Mouse (Mus musculus): ENCODE results near the gene Zfp663.

The Zfp663 gene

GRCm38 (mm10) chr2:165321981-165322735 lies 46.4 kb downstream of the Zfp663 start:
- intact Hi-C loops (cut with DNase I) = no loop called here

DNA sequence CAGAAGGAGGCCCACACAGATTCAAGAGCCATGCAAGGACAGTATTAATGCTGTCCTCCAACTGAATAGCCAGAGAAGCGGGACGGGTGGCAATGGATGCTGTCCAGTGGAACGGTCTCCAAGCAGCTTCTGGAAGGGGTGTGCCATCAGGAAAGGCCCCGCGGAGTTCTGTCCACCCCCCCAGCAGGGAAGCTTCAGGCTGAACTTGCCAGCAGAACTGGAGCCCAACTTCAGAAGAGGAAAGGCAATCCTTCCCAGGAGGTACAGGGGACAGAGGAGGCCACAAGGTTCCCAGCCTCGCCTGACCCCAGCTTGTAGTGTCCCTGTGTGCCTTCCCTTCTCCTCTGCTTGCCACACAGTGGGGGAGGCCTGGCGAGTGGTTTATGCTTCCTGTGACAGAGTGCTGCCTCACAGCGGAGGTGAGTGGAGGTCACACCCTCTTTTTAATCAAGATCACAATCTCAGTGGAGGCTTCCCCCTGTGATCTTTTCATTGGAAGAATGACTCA lies 47.1 kb downstream of the Zfp663 start:
- intact Hi-C loops (cut with DNase I) = no loop called here

DNA sequence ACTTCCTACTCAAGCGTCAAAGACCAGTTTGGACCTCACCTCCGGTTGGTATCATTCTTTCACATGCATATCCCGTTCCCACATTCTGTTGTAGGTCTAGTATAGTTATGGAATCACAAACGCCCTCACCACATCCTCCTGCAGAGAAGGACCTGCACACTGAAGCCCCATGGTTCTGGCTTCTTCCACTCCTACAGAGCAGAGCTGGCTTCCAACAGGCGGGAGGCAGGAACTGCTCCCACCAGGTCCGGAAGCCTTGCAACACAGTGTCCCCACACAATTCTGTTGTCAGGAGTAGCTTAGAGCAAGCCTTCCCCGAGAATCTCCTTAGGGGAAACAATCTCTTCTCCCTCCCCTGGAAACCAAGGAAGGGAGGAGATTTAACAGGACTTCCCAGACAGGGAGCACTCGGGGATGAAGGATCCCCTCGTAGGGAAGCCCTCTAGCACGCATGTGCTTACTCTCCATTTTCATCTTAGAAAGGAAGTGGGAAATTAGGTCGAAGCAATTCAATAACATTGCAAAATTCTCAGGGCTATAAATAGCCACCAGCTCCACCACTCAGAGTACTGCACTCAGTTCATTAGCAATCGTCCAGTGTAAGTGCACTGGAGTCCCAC lies 47.9 kb downstream of the Zfp663 start:
- intact Hi-C loops (cut with DNase I) = no loop called here

DNA sequence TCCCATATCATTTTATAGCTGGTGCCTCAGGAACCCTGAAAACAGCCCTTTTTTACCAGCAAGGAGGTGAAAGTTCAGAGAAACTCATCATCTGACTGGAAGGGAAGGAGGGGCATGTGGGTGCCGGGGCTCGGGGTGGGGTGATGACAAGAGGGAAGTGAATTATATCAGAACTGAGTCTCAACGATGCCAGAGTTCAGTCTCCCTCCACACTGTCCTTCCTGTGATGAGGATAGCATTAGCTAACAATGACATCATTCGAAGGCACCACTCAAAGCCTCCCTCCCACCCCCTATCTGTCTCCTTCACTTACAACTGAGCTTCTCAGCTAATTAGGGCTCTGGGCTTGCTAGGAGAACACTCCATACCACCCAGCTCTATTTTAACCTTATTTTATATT lies 49.0 kb downstream of the Zfp663 start:
- intact Hi-C loops (cut with DNase I) = no loop called here

DNA sequence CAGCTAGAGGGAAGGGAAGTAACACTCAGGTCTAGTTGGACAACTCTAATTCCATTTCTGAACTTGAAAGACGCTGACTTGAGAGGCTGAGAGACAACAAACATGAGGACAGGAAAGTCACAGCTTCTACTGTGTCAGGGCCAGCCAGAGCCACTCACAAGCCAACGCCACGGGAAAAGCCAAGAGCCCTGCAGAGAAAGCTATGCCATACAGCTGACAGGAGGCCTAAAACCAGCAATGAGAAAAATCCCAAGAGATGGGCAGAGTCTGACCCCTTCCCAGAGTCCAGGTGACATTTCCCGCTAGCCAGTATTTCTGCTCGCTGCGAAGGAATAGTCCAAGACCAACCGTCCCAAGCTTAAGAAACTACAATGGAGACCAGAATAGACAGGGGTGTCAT lies 49.6 kb downstream of the Zfp663 start:
- intact Hi-C loops (cut with DNase I) = no loop called here

- intact Hi-C loops (cut with DNase I) = no loop called here
Measured at GRCm38 (mm10) chr2:165317621-165318263, 50.8 kb downstream of the Zfp663 start.

DNA sequence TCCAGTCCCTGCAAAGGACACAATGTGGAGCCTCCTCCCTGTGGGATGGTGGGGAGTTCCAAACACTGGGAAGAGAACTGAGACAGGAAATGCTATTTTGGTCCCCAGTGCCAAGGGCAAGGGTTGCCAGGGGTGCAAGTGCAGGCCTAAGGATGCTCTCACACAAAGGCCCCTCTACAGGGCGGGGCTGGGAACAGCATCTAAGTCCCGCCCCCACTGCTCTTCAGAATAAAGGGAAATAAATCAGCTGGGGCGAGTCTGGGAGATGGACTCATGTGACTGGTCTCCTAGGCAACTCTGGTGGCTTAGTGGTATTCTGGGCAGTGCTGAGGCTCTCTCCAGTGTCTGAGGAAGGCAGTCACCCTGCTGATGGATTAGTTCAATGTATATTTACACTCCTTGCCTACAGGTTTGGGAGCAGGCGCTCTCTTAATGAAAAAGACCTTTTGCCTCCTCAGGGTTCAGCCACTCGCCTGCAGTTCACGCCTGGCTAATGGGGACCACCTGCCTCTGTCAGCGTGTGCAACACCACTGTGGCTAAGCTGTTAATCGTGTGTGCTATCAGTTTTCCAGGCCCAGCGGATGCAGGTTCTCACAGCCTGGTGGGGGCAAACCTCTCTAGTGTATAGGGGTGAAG lies 51.6 kb downstream of the Zfp663 start:
- intact Hi-C loops (cut with DNase I) = no loop called here

GRCm38 (mm10) chr2:165316204-165316603 lies 52.3 kb downstream of the Zfp663 start:
- intact Hi-C loops (cut with DNase I) = no loop called here

GRCm38 (mm10) chr2:165314197-165314596 lies 54.3 kb downstream of the Zfp663 start:
- intact Hi-C loops (cut with DNase I) = no loop called here

- intact Hi-C loops (cut with DNase I) = no loop called here
Measured at GRCm38 (mm10) chr2:165312381-165312780, 56.1 kb downstream of the Zfp663 start.

- intact Hi-C loops (cut with DNase I) = no loop called here
Measured at GRCm38 (mm10) chr2:165311577-165311976, 57.0 kb downstream of the Zfp663 start.

DNA sequence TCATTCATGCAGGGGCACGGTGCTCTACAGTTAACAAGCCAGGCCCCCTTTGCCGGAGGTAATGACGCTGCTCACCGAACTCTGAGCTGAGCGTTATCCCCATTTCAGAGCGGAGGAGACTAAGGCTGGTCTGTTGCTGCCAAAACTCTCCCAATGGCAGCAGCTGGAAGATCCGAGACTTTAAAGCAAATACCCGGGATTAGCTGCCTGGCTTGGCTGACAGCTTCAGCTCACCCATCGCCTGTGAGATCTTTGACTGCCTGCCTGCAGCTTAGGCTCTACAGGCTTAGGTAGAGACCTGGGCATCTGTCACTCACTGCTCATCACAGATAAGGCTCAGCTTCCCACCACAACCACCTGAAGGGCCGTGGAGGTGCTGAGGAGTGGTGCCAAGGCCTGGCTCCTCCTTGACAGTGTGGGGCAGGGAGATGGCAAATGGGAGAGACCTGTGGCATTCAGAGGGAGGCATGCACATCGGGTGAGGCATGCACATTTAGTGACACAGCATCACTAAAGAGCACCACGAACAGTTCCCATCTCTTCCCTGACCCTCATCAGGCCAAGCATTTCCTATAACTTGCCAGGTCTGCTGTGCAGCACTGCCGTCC lies 57.6 kb downstream of the Zfp663 start:
- intact Hi-C loops (cut with DNase I) = no loop called here

DNA sequence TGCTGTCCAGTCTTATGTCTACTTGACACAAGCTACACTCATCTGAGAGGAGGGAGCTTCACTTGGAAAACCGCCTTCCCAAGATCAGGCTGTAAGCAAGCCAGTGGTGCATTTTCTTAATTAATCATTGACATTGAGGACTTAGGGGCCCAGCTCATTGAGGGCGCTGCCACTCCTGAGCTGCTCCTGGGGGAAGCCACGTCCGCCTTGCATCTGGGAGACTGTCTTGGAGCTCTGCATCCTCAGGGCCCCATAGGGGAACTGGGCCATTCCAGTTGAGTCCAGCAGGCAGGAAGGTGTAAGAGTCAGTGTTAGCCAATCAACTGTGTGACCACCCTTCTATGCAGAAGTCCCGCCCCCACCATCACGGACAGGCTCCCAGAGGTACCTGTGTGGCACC lies 60.7 kb downstream of the Zfp663 start:
- intact Hi-C loops (cut with DNase I) = no loop called here

DNA sequence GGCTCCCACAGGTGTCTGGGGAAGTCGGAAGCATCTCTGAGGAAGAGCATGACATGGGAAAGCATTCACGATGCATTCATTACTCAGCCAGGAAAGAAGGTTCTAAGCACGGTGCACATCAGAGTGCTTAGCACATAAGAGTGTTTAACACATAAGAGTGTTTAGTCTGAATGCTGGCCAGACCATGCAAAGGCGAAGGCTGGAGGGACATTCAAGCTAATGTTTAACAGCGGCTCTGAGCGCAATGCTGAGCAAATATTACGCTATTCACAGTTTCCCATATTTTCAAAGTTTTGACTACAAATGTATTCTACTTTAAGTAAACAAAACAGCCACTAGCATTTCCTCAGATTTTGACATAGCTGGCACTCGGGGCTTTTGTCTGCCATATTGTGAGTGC lies 63.1 kb downstream of the Zfp663 start:
- intact Hi-C loops (cut with DNase I) = no loop called here

GRCm38 (mm10) chr2:165304819-165305218 lies 63.7 kb downstream of the Zfp663 start:
- intact Hi-C loops (cut with DNase I) = no loop called here

DNA sequence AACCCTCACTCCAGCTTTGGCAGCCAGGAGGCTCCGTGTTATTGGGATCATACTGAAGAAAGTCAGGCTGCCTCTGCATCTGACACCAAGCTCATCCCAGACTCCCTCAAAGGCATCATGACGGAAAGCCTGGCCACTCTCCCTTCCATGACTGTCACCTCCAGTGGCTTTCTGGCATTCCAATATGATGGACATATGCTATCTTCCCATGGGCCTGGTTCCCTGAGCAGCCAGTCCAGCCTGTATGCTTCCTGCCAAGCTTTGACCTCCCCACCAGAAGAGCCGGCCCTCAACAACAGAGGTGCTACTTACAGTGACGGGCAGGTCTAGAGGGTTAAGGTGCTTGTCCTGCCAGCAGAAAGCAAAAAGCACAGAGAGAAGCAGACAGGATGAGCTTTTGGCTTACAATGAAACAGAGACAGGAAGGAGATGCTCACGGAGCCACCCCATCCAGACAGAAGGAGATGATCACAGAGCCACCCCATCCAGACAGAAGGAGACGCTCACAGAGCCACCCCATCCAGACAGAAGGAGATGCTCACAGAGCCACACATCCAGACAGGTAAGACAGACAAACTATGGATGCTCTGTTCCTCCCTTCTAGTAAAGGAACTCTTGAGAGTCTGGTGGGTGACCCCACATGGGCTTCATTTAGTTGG lies 65.0 kb downstream of the Zfp663 start:
- intact Hi-C loops (cut with DNase I) = no loop called here

GRCm38 (mm10) chr2:165301409-165301808 lies 67.1 kb downstream of the Zfp663 start:
- intact Hi-C loops (cut with DNase I) = no loop called here

All from adrenal gland (tissue).